Mouse (Mus musculus) bone marrow, adult 2 months (tissue): Measurements from ENCODE around the gene Snta1. TPM values are rescaled to one million over a fixed set of nuclear protein-coding genes. Genes with fewer than 3 reads are reported as not detected.
A peak's percentile ranks its signal among the peaks of the same experiment; 100 is the strongest.

Source experiments
- H3K27ac ChIP-seq: fragments of 200-500 bp; 2 replicates; pipeline ENCODE4 v1.5.1; 2012; ENCODE audit warnings: low read depth, mild to moderate bottlenecking, control low read depth, inconsistent platforms, low read length; ENCODE audit not compliant: control insufficient read depth, poor library complexity, insufficient read depth
- H3K4me1 ChIP-seq: fragments of 200-500 bp; 2 replicates; pipeline ENCODE4 v1.6.1; 2011; ENCODE audit warnings: low read length; ENCODE audit not compliant: control insufficient read depth, insufficient read depth
- H3K4me3 ChIP-seq: fragments of 200-500 bp; replicated peaks from 2 replicates; pipeline ENCODE3; 2011; ENCODE audit warnings: mild to moderate bottlenecking, low read depth, low read length, control low read depth; ENCODE audit not compliant: control insufficient read depth
- CTCF ChIP-seq: fragments of 200-500 bp; IDR thresholded peaks from 2 replicates; pipeline ENCODE4 v1.5.1; 2011; ENCODE audit warnings: low read length, control low read depth; ENCODE audit not compliant: control insufficient read depth, insufficient read depth
- POLR2A ChIP-seq: fragments of 200-500 bp; IDR thresholded peaks from 2 replicates; pipeline ENCODE4 v1.6.1; 2011; ENCODE audit warnings: low read depth, mild to moderate bottlenecking, control low read depth, low read length, borderline replicate concordance; ENCODE audit not compliant: control insufficient read depth
- WGBS: fragments of 180-500 bp; shearing (Covaris S2); methylation state at CpG from one replicate; pipeline ENCODE4 v1.1.7; 2018; 5-methylcytosine and 5-hydroxymethylcytosine counted together
- polyA plus RNA-seq: library from polyadenylated mRNA; stranded (reverse); fragments of >200 nt; gene quantifications from 2 replicates; pipeline ENCODE4 v1.2.4, GENCODE M21; 2011; ENCODE audit warnings: low replicate concordance; ENCODE audit not compliant: missing spikeins, insufficient read depth, insufficient read length

Gene Snta1
- polyA plus RNA-seq, 1 experiment, result 3.3 TPM

- no peak overlapping the region for H3K27ac ChIP-seq
- no peak overlapping the region for H3K4me3 ChIP-seq
- no peak for TF ChIP-seq CTCF
- TF ChIP-seq POLR2A, result no peak
- H3K4me1 ChIP-seq, result no peaks in the 10 kb centered on the region
- 80% methylated on average over 2 of the region's 2 CpGs for WGBS
These were observed 8.6 kb downstream of the Snta1 start for GRCm38 (mm10) chr2:154399325-154399724.

GRCm38 (mm10) chr2:154398267-154398666, 9.6 kb downstream of the Snta1 start:
- 76% methylated on average over 7 of the region's 7 CpGs for WGBS
- H3K4me3 ChIP-seq, result no peak overlapping the region
- no peaks in the 10 kb centered on the region for H3K4me1 ChIP-seq
- TF ChIP-seq POLR2A, result no peak
- TF ChIP-seq CTCF, result no peak
- H3K27ac ChIP-seq, result no peak overlapping the region

GRCm38 (mm10) chr2:154396529-154396928, 11.4 kb downstream of the Snta1 start:
- H3K4me3 ChIP-seq, result no peak overlapping the region
- 72% methylated on average over 2 of the region's 2 CpGs for WGBS
- H3K4me1 ChIP-seq, result no peaks in the 10 kb centered on the region
- no peak overlapping the region for H3K27ac ChIP-seq
- TF ChIP-seq POLR2A, result no peak
- TF ChIP-seq CTCF, result no peak

GRCm38 (mm10) chr2:154394602-154395001, 13.3 kb downstream of the Snta1 start:
- H3K4me1 ChIP-seq, result no peaks in the 10 kb centered on the region
- whole genome bisulfite sequencing, result 76% methylated on average over 3 of the region's 3 CpGs
- TF ChIP-seq CTCF (no peak), POLR2A (no peak)
- H3K27ac ChIP-seq, result no peak overlapping the region
- H3K4me3 ChIP-seq, result no peak overlapping the region

GRCm38 (mm10) chr2:154390180-154390964, 17.5 kb downstream of the Snta1 start:
- no peaks in the 10 kb centered on the region for H3K4me1 ChIP-seq
- no peak for TF ChIP-seq POLR2A
- no peak for TF ChIP-seq CTCF
- H3K4me3 ChIP-seq, result no peak overlapping the region
- no peak overlapping the region for H3K27ac ChIP-seq
- WGBS, result 80% methylated on average over 11 of the region's 11 CpGs

- Histone ChIP-seq H3K4me1 (no peaks in the 10 kb centered on the region), H3K27ac (no peak overlapping the region), H3K4me3 (no peak overlapping the region)
- TF ChIP-seq POLR2A, result no peak
- no peak for TF ChIP-seq CTCF
- 86% methylated on average over 7 of the region's 7 CpGs for WGBS
These were observed 28.8 kb downstream of the Snta1 start for GRCm38 (mm10) chr2:154379103-154379502.

- H3K4me1 ChIP-seq, result no peaks in the 10 kb centered on the region
- no peak for TF ChIP-seq POLR2A
- no peak for TF ChIP-seq CTCF
- no peak overlapping the region for H3K4me3 ChIP-seq
- no peak overlapping the region for H3K27ac ChIP-seq
- WGBS, result 82% methylated on average over 6 of the region's 6 CpGs
These were observed 32.9 kb downstream of the Snta1 start for GRCm38 (mm10) chr2:154374807-154375601.

- WGBS, result 51% methylated on average over 6 of the region's 6 CpGs
- Histone ChIP-seq H3K4me1 (no peaks in the 10 kb centered on the region), H3K4me3 (no peak overlapping the region), H3K27ac (no peak overlapping the region)
- TF ChIP-seq POLR2A, result no peak
- peak; percentile 37; the same call in 1 of the 2 replicates for TF ChIP-seq CTCF
These were observed 33.8 kb downstream of the Snta1 start for GRCm38 (mm10) chr2:154373961-154374632.

- TF ChIP-seq POLR2A, result no peak
- TF ChIP-seq CTCF, result no peak
- Histone ChIP-seq H3K4me1 (no peaks in the 10 kb centered on the region), H3K27ac (peak within 1 kb of the TSS; percentile 81), H3K4me3 (peak within 1 kb of the TSS; percentile 87)
- 19% methylated on average over 9 of the region's 9 CpGs for WGBS
These were observed 34.9 kb downstream of the Snta1 start, which contains the start of gene Cdk5rap1 for GRCm38 (mm10) chr2:154372842-154373500. TSS of gene Cdk5rap1 (minus strand) at chr2:154373010.
